Mouse (Mus musculus) megakaryocyte progenitor cell, adult 5-6 weeks (primary cell): ENCODE results near the gene Ralgapb. TPM values are rescaled to one million over a fixed set of nuclear protein-coding genes. Genes with fewer than 3 reads are reported as not detected.
A peak's percentile ranks its signal among the peaks of the same experiment; 100 is the strongest.

Experiments used
- ATAC-seq: replicated peaks from 2 replicates; pipeline ENCODE4 v1.8.0; 2016; ENCODE audit warnings: mild to moderate bottlenecking, moderate TSS enrichment, inconsistent platforms; ENCODE audit not compliant: poor library complexity
- total RNA-seq, 2 experiments: library from RNA; stranded (forward) in 1 of 2; stranded (reverse) in 1 of 2; fragments of 157-497, 149-512 nt in 1 of 2; fragments of 200-1000 nt in 1 of 2; gene quantifications; 2 replicates each; pipeline versions ENCODE4 v1.2.3 to v1.2.4; 2015 to 2017

The Ralgapb gene
- total RNA-seq, 2 experiments from 2014 or later, result 22.2 to 40.9 TPM

GRCm38 (mm10) chr2:158510665-158511064 is 101.0 kb downstream of the Ralgapb start:
- no peak for ATAC-seq

- ATAC-seq, result no peak
Observed at GRCm38 (mm10) chr2:158512528-158512927, 102.9 kb downstream of the Ralgapb start, which contains the start of gene Arhgap40. TSS of gene Arhgap40 (plus strand) at chr2:158512796.

GRCm38 (mm10) chr2:158513821-158514336 is 104.2 kb downstream of the Ralgapb start:
- no peak for ATAC-seq

- no peak for ATAC-seq
Observed at GRCm38 (mm10) chr2:158518583-158518982, 108.9 kb downstream of the Ralgapb start.

GRCm38 (mm10) chr2:158519071-158519470 is 109.4 kb downstream of the Ralgapb start:
- no peak for ATAC-seq

GRCm38 (mm10) chr2:158519800-158520199 is 110.2 kb downstream of the Ralgapb start:
- ATAC-seq, result no peak

- ATAC-seq, result no peak
Observed at GRCm38 (mm10) chr2:158523060-158523459, 113.4 kb downstream of the Ralgapb start.

- ATAC-seq, result no peak
Observed at GRCm38 (mm10) chr2:158524129-158524860, 114.6 kb downstream of the Ralgapb start.

- ATAC-seq, result peak; percentile 97
Observed at GRCm38 (mm10) chr2:158534090-158534489, 124.4 kb downstream of the Ralgapb start.

- no peak for ATAC-seq
Observed at GRCm38 (mm10) chr2:158534559-158534958, 124.9 kb downstream of the Ralgapb start.

- ATAC-seq, result peak; percentile 85
Observed at GRCm38 (mm10) chr2:158539433-158540305, 130.0 kb downstream of the Ralgapb start.

- no peak for ATAC-seq
Observed at GRCm38 (mm10) chr2:158541286-158541685, 131.6 kb downstream of the Ralgapb start.

- 0 out of 2 replicates have a peak, but pooled peaks have one; percentile 24 for ATAC-seq
Observed at GRCm38 (mm10) chr2:158545266-158545665, 135.6 kb downstream of the Ralgapb start.

- peak; percentile 93 for ATAC-seq
Observed at GRCm38 (mm10) chr2:158546751-158547150, 137.1 kb downstream of the Ralgapb start.

Other genes with a start within 250 kb of the Ralgapb start
- gene D630003M21Rik, start 180.6 kb upstream of the Ralgapb start, total RNA-seq (2015), result not detected in 2 replicates
- 0.04 TPM in 1 of 2 replicates, not detected in the other for gene D630003M21Rik, start 180.6 kb upstream of the Ralgapb start, total RNA-seq (2017)
- gene Bpi, start 151.8 kb upstream of the Ralgapb start, total RNA-seq (2015), result 0.12 TPM in 1 of 2 replicates, not detected in the other
- not detected in 2 replicates for gene Bpi, start 151.8 kb upstream of the Ralgapb start, total RNA-seq (2017)
- 71.3 and 89.1 TPM in 2 replicates for gene Lbp, start 103.4 kb upstream of the Ralgapb start, total RNA-seq (2015)
- gene Lbp, start 103.4 kb upstream of the Ralgapb start, total RNA-seq (2017), result 212 and 229 TPM in 2 replicates
- gene Snhg11, start 34.2 kb upstream of the Ralgapb start, total RNA-seq (2015), result 0.17 and 0.24 TPM in 2 replicates
- 0.03 and 0.17 TPM in 2 replicates for gene Snhg11, start 34.2 kb upstream of the Ralgapb start, total RNA-seq (2017)
- not detected in 2 replicates for gene Adig, start 92.8 kb downstream of the Ralgapb start, total RNA-seq (2015)
- gene Adig, start 92.8 kb downstream of the Ralgapb start, total RNA-seq (2017), result not detected in 2 replicates
- 0.17 TPM in 1 of 2 replicates, not detected in the other for gene Arhgap40, start 102.9 kb downstream of the Ralgapb start, total RNA-seq (2015)
- gene Arhgap40, start 102.9 kb downstream of the Ralgapb start, total RNA-seq (2017), result not detected in 2 replicates
- gene Slc32a1, start 200.9 kb downstream of the Ralgapb start, total RNA-seq (2015), result 0.05 TPM in 1 of 2 replicates, not detected in the other
- 0.04 TPM in 1 of 2 replicates, not detected in the other for gene Slc32a1, start 200.9 kb downstream of the Ralgapb start, total RNA-seq (2017)
- gene Actr5, start 215.0 kb downstream of the Ralgapb start, total RNA-seq (2015), result 9.1 and 14.7 TPM in 2 replicates
- 14.5 and 18.7 TPM in 2 replicates for gene Actr5, start 215.0 kb downstream of the Ralgapb start, total RNA-seq (2017)